Mouse (Mus musculus): ENCODE results near the gene Tulp4.

DNA sequence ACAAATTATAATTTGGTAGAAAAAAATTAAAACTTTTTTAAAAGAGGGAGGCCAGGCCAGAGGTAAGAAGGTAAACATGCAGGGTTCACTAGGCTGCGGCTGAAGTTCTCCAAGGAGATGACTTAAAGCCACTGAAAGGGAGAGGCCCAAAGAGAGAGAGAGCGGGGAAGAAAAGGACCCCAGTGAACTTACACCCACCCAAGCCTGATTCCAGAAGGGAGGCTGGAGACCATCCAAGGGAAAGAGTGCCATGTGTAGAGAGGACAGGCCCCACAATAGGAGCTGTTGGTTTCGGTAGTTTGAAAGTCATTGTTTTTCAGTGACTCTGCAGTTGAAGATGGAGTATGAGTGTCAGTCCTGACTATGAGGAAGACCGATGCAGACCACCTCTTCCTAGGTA lies 46.7 kb downstream of the Tulp4 start:
- TF ChIP-seq POLR2A (IDR thresholded peaks at IDR 0.05; ENCODE audit: extremely low read depth, insufficient read depth, low read length) (no peak), CTCF (IDR thresholded peaks at IDR 0.05; ENCODE audit: extremely low read depth, insufficient read depth, low read length) (no peak)
